Mouse (Mus musculus) urinary bladder, postnatal 14 days (tissue): ENCODE measurements around the gene Meis1.
A peak's percentile ranks its signal among the peaks of the same experiment; 100 is the strongest.

Experiments
- DNase-seq: peaks from one replicate; pipeline ENCODE4 v3.0.0; 2021; ENCODE audit warnings: low spot score

Meis1 gene

GRCm38 (mm10) chr11:19018489-19019203 is at the start of gene Meis1:
Meis1 (minus strand) TSS chr11:19018985.
- DNase-seq, result peak; percentile 94

GRCm38 (mm10) chr11:19067334-19067733 is 48.5 kb upstream of the Meis1 start:
- no peak for DNase-seq

GRCm38 (mm10) chr11:19049276-19049675 is 30.5 kb upstream of the Meis1 start:
- DNase-seq, result no peak

GRCm38 (mm10) chr11:19036595-19037166 is 17.9 kb upstream of the Meis1 start:
- no peak for DNase-seq

GRCm38 (mm10) chr11:19026581-19027561 is 8.1 kb upstream of the Meis1 start:
- DNase-seq, result peak; percentile 71

- DNase-seq, result no peak
Measured at GRCm38 (mm10) chr11:19025976-19026520, 7.3 kb upstream of the Meis1 start.

GRCm38 (mm10) chr11:19024496-19025265 is 5.9 kb upstream of the Meis1 start:
- DNase-seq, result no peak

GRCm38 (mm10) chr11:19023356-19023755 is 4.6 kb upstream of the Meis1 start:
- DNase-seq, result no peak

GRCm38 (mm10) chr11:19022576-19022975 is 3.8 kb upstream of the Meis1 start:
- DNase-seq, result no peak

GRCm38 (mm10) chr11:19020951-19021710 is 2.3 kb upstream of the Meis1 start:
- peak; percentile 42 for DNase-seq

- peak; percentile 94 for DNase-seq
Measured at GRCm38 (mm10) chr11:19020371-19020824, 1.6 kb upstream of the Meis1 start.

- DNase-seq, result peak; percentile 66
Measured at GRCm38 (mm10) chr11:19019204-19020171, 703 bp upstream of the Meis1 start.

- DNase-seq, result no peak
Measured at GRCm38 (mm10) chr11:19017719-19018413, 919 bp downstream of the Meis1 start.

GRCm38 (mm10) chr11:19017262-19017661 is 1.5 kb downstream of the Meis1 start:
- no peak for DNase-seq

GRCm38 (mm10) chr11:19016481-19017220 is 2.1 kb downstream of the Meis1 start:
- DNase-seq, result no peak

- DNase-seq, result no peak
Measured at GRCm38 (mm10) chr11:19015731-19016461, 2.9 kb downstream of the Meis1 start.

- no peak for DNase-seq
Measured at GRCm38 (mm10) chr11:19015381-19015730, 3.4 kb downstream of the Meis1 start.
